Mouse (Mus musculus) CD4-positive, CD25-positive, alpha-beta regulatory T cell, adult 4 months (primary cell): ENCODE results near the gene Galt. TPM values are rescaled to one million over a fixed set of nuclear protein-coding genes. Genes with fewer than 3 reads are reported as not detected.
"Not testable (repeated sequence)": the region's sequence is repeated elsewhere in the genome, so short reads cannot be mapped to it uniquely, and the experiment has no call there.

Source experiments
- ATAC-seq: one replicate; pipeline ENCODE4 v1.8.0; 2017
- polyA plus RNA-seq, 2 experiments: library from polyadenylated mRNA; unstranded; fragments of 100-300 nt; shearing (Covaris generic); gene quantifications; one replicate each; pipeline ENCODE4 v1.2.1; 2017

Gene Galt
- polyA plus RNA-seq, 2 experiments from 2014 or later = 70.1 to 104 TPM

- ATAC-seq = not testable (repeated sequence)
These were observed 20.8 kb downstream of the Galt start for GRCm38 (mm10) chr4:41775840-41776239.

- not testable (repeated sequence) for ATAC-seq
These were observed 26.2 kb downstream of the Galt start for GRCm38 (mm10) chr4:41781271-41781670.

GRCm38 (mm10) chr4:41781748-41782485 is 26.9 kb downstream of the Galt start:
- not testable (repeated sequence) for ATAC-seq

- not testable (repeated sequence) for ATAC-seq
These were observed 27.7 kb downstream of the Galt start for GRCm38 (mm10) chr4:41782711-41783110.

- ATAC-seq = not testable (repeated sequence)
These were observed 28.2 kb downstream of the Galt start for GRCm38 (mm10) chr4:41783197-41783596.

Other genes starting within 250 kb of the Galt start
- not detected for gene 1110017D15Rik, start 237.9 kb upstream of the Galt start, polyA plus RNA-seq
- gene Fam219a, start 185.7 kb upstream of the Galt start, polyA plus RNA-seq = under 1 TPM; 0.52 to 0.56 TPM
- not detected for gene Dnaic1, start 185.5 kb upstream of the Galt start, polyA plus RNA-seq
- gene Enho, start 114.9 kb upstream of the Galt start, polyA plus RNA-seq = not detected
- gene Cntfr, start 58.1 kb upstream of the Galt start, polyA plus RNA-seq = not detected
- 10 to 100 TPM in 1 of 2 experiments, 1 to 10 TPM in 1; 10.0 to 14.0 TPM for gene Il11ra1, start 55.2 kb upstream of the Galt start, polyA plus RNA-seq
- 10 to 100 TPM; 57.2 to 58.2 TPM for gene Rpp25l, start 41.7 kb upstream of the Galt start, polyA plus RNA-seq
- 10 to 100 TPM; 91.6 to 93.7 TPM for gene Dctn3, start 32.1 kb upstream of the Galt start, polyA plus RNA-seq
- not detected for gene Arid3c, start 24.1 kb upstream of the Galt start, polyA plus RNA-seq
- gene Sigmar1, start 929 bp downstream of the Galt start, polyA plus RNA-seq = 10 to 100 TPM; 42.8 to 48.9 TPM
- gene Ccl27a, start 19.0 kb downstream of the Galt start, polyA plus RNA-seq = 10 to 100 TPM in 1 of 2 experiments, 1 to 10 TPM in 1; 9.0 to 10.9 TPM
- gene Gm21541, start 148.4 kb downstream of the Galt start, polyA plus RNA-seq = not detected
- 1 to 10 TPM; 1.2 to 1.6 TPM for gene Gm20878, start 186.3 kb downstream of the Galt start, polyA plus RNA-seq
- under 1 TPM in 1 of 2 experiments, not detected in 1; 0.14 TPM for gene Fam205a4, start 210.8 kb downstream of the Galt start, polyA plus RNA-seq